Mouse (Mus musculus) CH12.LX (cell line): ENCODE data around the gene Aco2. TPM values are rescaled to one million over a fixed set of nuclear protein-coding genes. Genes with fewer than 3 reads are reported as not detected.

Experiments
- DNase-seq: peaks from one replicate; pipeline ENCODE4 v3.0.0-alpha.2; 2013; ENCODE audit errors: extremely low read depth
- H3K27ac ChIP-seq: 2 replicates; pipeline ENCODE4 v1.5.1; 2012; ENCODE audit warnings: low read depth, mild to moderate bottlenecking, control low read depth, moderate library complexity; ENCODE audit not compliant: insufficient read depth
- H3K27me3 ChIP-seq: replicated peaks from 2 replicates; pipeline ENCODE3; 2012; ENCODE audit warnings: inconsistent platforms
- H3K36me3 ChIP-seq, 2 experiments: replicated peaks in 1 of 2; 2 replicates each; pipeline versions ENCODE3 to v1.6.1; 2012; ENCODE audit warnings: inconsistent platforms in 1 of 2, low read length in 1 of 2, mild to moderate bottlenecking in 1 of 2, mixed read lengths in 1 of 2, moderate library complexity in 1 of 2; ENCODE audit not compliant: control insufficient read depth in 1 of 2, insufficient read depth in 1 of 2
- H3K4me1 ChIP-seq, 2 experiments: 2 replicates each; pipeline ENCODE4 v1.6.1; 2012; ENCODE audit warnings: inconsistent platforms in 1 of 2, moderate library complexity in 1 of 2; ENCODE audit not compliant: insufficient read depth in 2 of 2, control insufficient read depth in 1 of 2
- H3K4me2 ChIP-seq: 2 replicates; pipeline ENCODE4 v1.6.1; 2012; ENCODE audit warnings: low read depth, mild to moderate bottlenecking, control low read depth; ENCODE audit not compliant: poor library complexity, insufficient read depth, severe bottlenecking
- H3K4me3 ChIP-seq, 3 experiments: fragments of 150-350 bp in 1 of 3; sonication (generic) in 1 of 3; replicated peaks in 1 of 3; 2 replicates each; pipeline versions ENCODE3 to v1.5.1; 2011 to 2012; ENCODE audit warnings: low read depth in 2 of 3, low read length in 2 of 3, mild to moderate bottlenecking in 2 of 3, moderate library complexity in 2 of 3, control low read depth in 1 of 3, improper control_type of control experiment in 1 of 3, inconsistent platforms in 1 of 3, mixed read lengths in 1 of 3; ENCODE audit not compliant: poor library complexity in 1 of 3
- H3K79me2 ChIP-seq: replicated peaks from 2 replicates; pipeline ENCODE4 v1.6.1; 2012; ENCODE audit warnings: mild to moderate bottlenecking, moderate library complexity; ENCODE audit not compliant: control insufficient read depth, poor library complexity, insufficient read depth, severe bottlenecking; ENCODE audit errors: extremely low read depth
- H3K9ac ChIP-seq: 2 replicates; pipeline ENCODE4 v1.6.1; 2012; ENCODE audit warnings: low read depth, mild to moderate bottlenecking, control low read depth, moderate library complexity; ENCODE audit not compliant: insufficient read depth
- H3K9me3 ChIP-seq: replicated peaks from 2 replicates; pipeline ENCODE3; 2012; ENCODE audit warnings: low read length, inconsistent platforms, mixed read lengths
- BHLHE40 ChIP-seq: IDR thresholded peaks from 2 replicates; pipeline ENCODE4 v1.6.1; 2011; ENCODE audit warnings: mild to moderate bottlenecking, low read depth, low read length, improper control_type of control experiment
- CHD2 ChIP-seq: IDR thresholded peaks from 2 replicates; pipeline ENCODE4 v1.6.1; 2011; ENCODE audit warnings: low read length, improper control_type of control experiment
- CTCF ChIP-seq, 2 experiments: IDR thresholded peaks in 1 of 2; conservative IDR thresholded peaks in 1 of 2; 2 replicates each; pipeline ENCODE4 v1.5.1; 2011 to 2012; ENCODE audit warnings: low read depth in 2 of 2, low read length in 2 of 2, improper control_type of control experiment in 1 of 2, inconsistent platforms in 1 of 2, mild to moderate bottlenecking in 1 of 2, moderate library complexity in 1 of 2
- E2F4 ChIP-seq: IDR thresholded peaks from 2 replicates; pipeline ENCODE4 v1.6.1; 2011; ENCODE audit warnings: low read depth, low read length, improper control_type of control experiment; ENCODE audit not compliant: insufficient replicate concordance
- EP300 ChIP-seq: IDR thresholded peaks from 2 replicates; pipeline ENCODE4 v1.6.1; 2011; ENCODE audit warnings: low read length, improper control_type of control experiment
- ETS1 ChIP-seq: conservative IDR thresholded peaks from 2 replicates; pipeline ENCODE4 v1.6.1; 2012; ENCODE audit warnings: low read depth, mild to moderate bottlenecking, inconsistent platforms, low read length, improper control_type of control experiment, moderate library complexity
- HCFC1 ChIP-seq: IDR thresholded peaks from 2 replicates; pipeline ENCODE4 v1.6.1; 2012; ENCODE audit warnings: low read depth, mild to moderate bottlenecking, inconsistent platforms, low read length, improper control_type of control experiment
- IRF4 ChIP-seq: IDR thresholded peaks from 2 replicates; pipeline ENCODE4 v1.6.1; 2014; ENCODE audit warnings: low read depth, mild to moderate bottlenecking, inconsistent platforms, low read length, improper control_type of control experiment
- JUND ChIP-seq: conservative IDR thresholded peaks from 2 replicates; pipeline ENCODE4 v1.6.1; 2011; ENCODE audit warnings: low read depth, low read length, improper control_type of control experiment
- MAFK ChIP-seq: IDR thresholded peaks from 2 replicates; pipeline ENCODE4 v1.6.1; 2011; ENCODE audit warnings: low read length, improper control_type of control experiment; ENCODE audit not compliant: insufficient replicate concordance
- MAZ ChIP-seq: IDR thresholded peaks from 2 replicates; pipeline ENCODE4 v1.6.1; 2012; ENCODE audit warnings: low read depth, mild to moderate bottlenecking, inconsistent platforms, low read length, improper control_type of control experiment, moderate library complexity
- MEF2A ChIP-seq: IDR thresholded peaks from 2 replicates; pipeline ENCODE4 v1.6.1; 2014; ENCODE audit warnings: low read depth, mild to moderate bottlenecking, inconsistent platforms, low read length, improper control_type of control experiment, borderline replicate concordance
- MYC ChIP-seq: IDR thresholded peaks from 2 replicates; pipeline ENCODE4 v1.6.1; 2011; ENCODE audit warnings: low read depth, mild to moderate bottlenecking, improper control_type of control experiment, low read length
- NRF1 ChIP-seq: IDR thresholded peaks from 2 replicates; pipeline ENCODE4 v1.6.1; 2014; ENCODE audit warnings: low read depth, mild to moderate bottlenecking, inconsistent platforms, low read length, improper control_type of control experiment, moderate library complexity
- POLR2AphosphoS2 ChIP-seq: IDR thresholded peaks from 2 replicates; pipeline ENCODE4 v1.6.1; 2011; ENCODE audit warnings: low read depth, low read length, improper control_type of control experiment
- RAD21 ChIP-seq: IDR thresholded peaks from 2 replicates; pipeline ENCODE4 v1.6.1; 2011; ENCODE audit warnings: low read depth, mild to moderate bottlenecking, low read length, improper control_type of control experiment, moderate library complexity
- RCOR1 ChIP-seq: conservative IDR thresholded peaks from 2 replicates; pipeline ENCODE4 v1.6.1; 2012; ENCODE audit warnings: low read depth, mild to moderate bottlenecking, inconsistent platforms, low read length, improper control_type of control experiment
- SMC3 ChIP-seq: IDR thresholded peaks from 2 replicates; pipeline ENCODE4 v1.6.1; 2011; ENCODE audit warnings: low read depth, low read length, improper control_type of control experiment
- TBP ChIP-seq: conservative IDR thresholded peaks from 2 replicates; pipeline ENCODE4 v1.6.1; 2011; ENCODE audit warnings: low read depth, low read length, improper control_type of control experiment
- UBTF ChIP-seq: IDR thresholded peaks from 2 replicates; pipeline ENCODE4 v1.6.1; 2012; ENCODE audit warnings: low read depth, mild to moderate bottlenecking, inconsistent platforms, low read length, improper control_type of control experiment, moderate library complexity
- USF2 ChIP-seq: conservative IDR thresholded peaks from 2 replicates; pipeline ENCODE4 v1.6.1; 2011; ENCODE audit warnings: low read depth, low read length, improper control_type of control experiment
- ZC3H11A ChIP-seq: IDR thresholded peaks from 2 replicates; pipeline ENCODE4 v1.6.1; 2012; ENCODE audit warnings: low read depth, mild to moderate bottlenecking, inconsistent platforms, low read length, improper control_type of control experiment
- ZMIZ1 ChIP-seq: IDR thresholded peaks from 2 replicates; pipeline ENCODE4 v1.6.1; 2012; ENCODE audit warnings: low read depth, mild to moderate bottlenecking, inconsistent platforms, low read length, improper control_type of control experiment
- dilution Hi-C: fragments of 300-500 bp; cut with MboI; formaldehyde crosslinking; loops from 2 replicates; pipeline ENCODE4 v1.14.3; 2020; ENCODE audit warnings: low sequenced_read_pairs; ENCODE audit not compliant: extremely low pct_unique_long_range_greater_than_20kb, extremely low pct_ligation_motif_present
- in situ Hi-C: fragments of 300-500 bp; cut with MboI; formaldehyde crosslinking; loops from 3 replicates; pipeline ENCODE4 v1.14.3; 2019; ENCODE audit warnings: low sequenced_read_pairs, low pct_ligation_motif_present, low pct_unique_long_range_greater_than_20kb, mixed read lengths
- polyA plus RNA-seq: library from polyadenylated mRNA; unstranded; fragments of >175 nt; gene quantifications from 2 replicates; pipeline ENCODE4 v1.2.1, GENCODE M21; 2012; ENCODE audit warnings: low read depth; ENCODE audit not compliant: insufficient read length
- total RNA-seq, 2 experiments: library from RNA; depleted of rRNA; stranded (reverse); fragments of 300-350 nt in 1 of 2; fragments of >200 nt in 1 of 2; gene quantifications; 2 replicates each; pipeline ENCODE4 v1.2.3; 2012 to 2014

Gene Aco2
- total and polyA plus RNA-seq, 3 experiments = 150 to 205 (median 190) TPM

GRCm38 (mm10) chr15:81960171-81961077, 88.3 kb downstream of the Aco2 start, which contains the start of gene Pmm1 (continued):
- no peak for TF ChIP-seq EP300
- TF ChIP-seq NRF1 = peak; percentile 75
- TF ChIP-seq UBTF = 0 out of 2 replicates have a peak, but pooled peaks have one; percentile 53
- peak; percentile 68; the same call in 1 of the 2 replicates for TF ChIP-seq MYC
- TF ChIP-seq CTCF (conservative IDR thresholded peaks at IDR 0.05 in 1 of 2, IDR thresholded peaks at IDR 0.05 in 1 of 2; ENCODE audit: low read depth in 2 of 2, low read length in 2 of 2) = peak; percentile 14 to 94; a peak in 2 of 4 replicates
- TF ChIP-seq RAD21 = peak; percentile 85
- no peak for TF ChIP-seq HCFC1
- peak; percentile 57; the same call in 1 of the 2 replicates for TF ChIP-seq ZMIZ1
- TF ChIP-seq ZC3H11A = peak; percentile 62
- TF ChIP-seq MAFK = no peak

GRCm38 (mm10) chr15:81961078-81961451, 89.0 kb downstream of the Aco2 start:
- H3K27me3 ChIP-seq = no peaks in the 10 kb centered on the region
- H3K4me3 ChIP-seq = peak overlapping the region; percentile 44 to 54 (median 47)
- H3K4me1 ChIP-seq = peaks cover 4 to 34% of the 10 kb centered on the region in 2 experiments; a peak in 3 of 4 replicates
- H3K9ac ChIP-seq = peak overlapping the region; percentile 66
- H3K79me2 ChIP-seq = peaks cover 18% of the 10 kb centered on the region
- H3K9me3 ChIP-seq = no peaks in the 10 kb centered on the region
- peak overlapping the region; percentile 76 for H3K4me2 ChIP-seq
- TF ChIP-seq E2F4 = no peak
- no peak for TF ChIP-seq MYC
- TF ChIP-seq CTCF (conservative IDR thresholded peaks at IDR 0.05 in 1 of 2, IDR thresholded peaks at IDR 0.05 in 1 of 2; ENCODE audit: low read depth in 2 of 2, low read length in 2 of 2) = no peak
- TF ChIP-seq CHD2 = no peak
- no peak for TF ChIP-seq ETS1
- TF ChIP-seq, all 38 proteins: peak for 0
- in situ Hi-C loops = no loop called here
- H3K36me3 ChIP-seq = peaks cover 11 to 27% of the 10 kb centered on the region in 2 experiments
- dilution Hi-C loops = no loop called here
- DNase-seq = no peak
- H3K27ac ChIP-seq = no peak overlapping the region

GRCm38 (mm10) chr15:81964262-81964661, 92.2 kb downstream of the Aco2 start:
- Histone ChIP-seq H3K36me3 (no peaks in the 10 kb centered on the region), H3K4me3 (no peak overlapping the region), H3K9ac (no peak overlapping the region), H3K4me2 (no peak overlapping the region), H3K4me1 (peaks cover 21 to 45% of the 10 kb centered on the region in 2 experiments), H3K27me3 (no peaks in the 10 kb centered on the region), H3K79me2 (peaks cover 3% of the 10 kb centered on the region; the same call in 1 of the 2 replicates), H3K9me3 (peaks cover 3% of the 10 kb centered on the region), H3K27ac (no peak overlapping the region)
- no peak for DNase-seq
- in situ Hi-C loops (no loop called here), dilution Hi-C loops (no loop called here)
- TF ChIP-seq E2F4 (no peak), ZMIZ1 (no peak), JUND (no peak), MAZ (no peak), EP300 (no peak), USF2 (no peak), ETS1 (no peak), SMC3 (no peak), NRF1 (no peak), MEF2A (no peak), UBTF (no peak), IRF4 (no peak), ZC3H11A (no peak), TBP (no peak), POLR2AphosphoS2 (no peak), BHLHE40 (no peak), MYC (no peak), RCOR1 (no peak), RAD21 (no peak)
